Mouse (Mus musculus) cortical plate, adult 2 months (tissue): ENCODE measurements at regions not wholly inside any gene's neighbourhood (a gene's known extent, or its start where the extent isn't known, plus 50 kb on each side); places are given as distances from the start of the nearest gene placed in this dataset.

Source experiments
- CTCF ChIP-seq: fragments of 200-500 bp; IDR thresholded peaks from 2 replicates; pipeline ENCODE4 v1.5.1; 2011; ENCODE audit warnings: mild to moderate bottlenecking, control low read depth, low read length; ENCODE audit not compliant: insufficient read depth; ENCODE audit errors: extremely low read depth
- POLR2A ChIP-seq: fragments of 200-500 bp; IDR thresholded peaks from 2 replicates; pipeline ENCODE4 v1.6.1; 2011; ENCODE audit warnings: mild to moderate bottlenecking, low read length, control low read depth; ENCODE audit not compliant: insufficient read depth; ENCODE audit errors: extremely low read depth

DNA sequence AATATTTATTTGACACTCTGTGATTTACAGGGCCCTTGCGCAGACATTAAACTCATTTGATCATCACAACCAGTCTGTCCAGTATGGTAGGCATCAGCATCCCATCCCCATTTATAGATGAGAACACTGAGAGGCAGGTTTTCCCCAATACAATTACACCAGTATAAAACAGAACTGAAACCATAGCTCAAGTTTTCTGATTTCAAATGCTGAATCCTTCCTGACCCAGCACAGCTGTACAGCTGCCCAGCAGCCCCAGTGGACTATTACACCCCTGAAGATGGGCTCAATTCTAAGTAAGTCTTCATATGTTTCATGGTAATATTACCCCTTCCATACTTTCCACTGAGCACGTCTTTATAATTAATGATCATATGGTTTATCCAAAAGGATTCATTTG is 352.3 kb downstream of the Synb start:
- TF ChIP-seq POLR2A (no peak), CTCF (no peak)
